In the genomic region with DNA sequence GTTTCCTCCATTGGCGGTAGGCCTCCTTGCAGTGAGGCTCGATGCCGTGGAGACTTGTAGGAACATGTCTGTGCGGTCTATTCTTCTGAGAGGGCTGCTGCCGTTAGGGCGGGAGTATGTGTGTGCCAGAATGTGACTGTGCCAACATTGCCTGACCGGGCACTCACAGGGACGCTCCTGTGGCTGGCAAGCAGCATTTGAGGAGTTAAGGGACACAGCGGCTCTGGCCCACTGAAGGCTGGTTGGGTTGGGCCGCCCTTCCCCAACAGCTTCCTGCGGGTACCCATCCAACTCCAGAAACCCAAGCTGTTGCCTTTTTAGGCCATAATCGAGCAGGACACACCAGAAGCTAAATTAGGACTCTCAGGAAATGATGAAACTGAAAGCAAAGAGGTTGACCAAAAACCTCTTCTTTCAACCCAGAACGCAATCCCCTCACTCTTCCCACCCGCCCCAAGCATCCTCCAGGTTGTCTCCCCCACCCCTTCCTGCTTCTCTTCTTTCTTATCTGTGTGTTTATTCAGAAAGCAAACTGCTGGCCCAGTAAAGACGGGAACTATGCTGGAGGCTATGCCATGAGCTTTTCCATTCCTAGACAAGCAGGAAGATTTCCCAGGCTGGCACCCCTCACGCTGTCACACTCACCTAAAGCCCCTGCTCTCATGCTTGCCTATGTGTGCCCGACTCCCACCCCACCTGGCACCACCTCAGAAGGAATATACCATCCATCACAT, we compare ENCODE assay signal across 8 mouse cellular contexts. TPM values are rescaled to one million over a fixed set of nuclear protein-coding genes. Genes with fewer than 3 reads are reported as not detected.
DNase-seq lines count a peak whose midpoint lies in the region; ATAC-seq and TF ChIP-seq lines count a peak whose summit lies in the region.

No protein-coding gene starts in this region.

- TF ChIP-seq EP300 in CH12.LX (IDR thresholded peaks at IDR 0.05; ENCODE audit: low read length) = peak; percentile 47

- peaks cover 66 to 99% of the 10 kb centered on the region in 2 experiments for H3K4me1 ChIP-seq in CH12.LX (ENCODE audit: control insufficient read depth in 1 of 2, insufficient read depth in 2 of 2)
- peaks cover 41% of the 10 kb centered on the region for H3K4me1 ChIP-seq in embryonic facial prominence, embryonic 14.5 days (ENCODE audit: control insufficient read depth, insufficient read depth, low read length)
- H3K4me1 ChIP-seq in lung, embryonic 14.5 days (ENCODE audit: insufficient read depth) = peaks cover 35% of the 10 kb centered on the region

- peaks cover 24 to 68% of the 10 kb centered on the region in 2 experiments for H3K36me3 ChIP-seq in CH12.LX (replicated peaks in 1 of 2; ENCODE audit: control insufficient read depth in 1 of 2, insufficient read depth in 1 of 2, low read length in 1 of 2)
- peaks cover 18% of the 10 kb centered on the region for H3K36me3 ChIP-seq in embryonic facial prominence, embryonic 14.5 days (ENCODE audit: control insufficient read depth, insufficient read depth, low read length)
- H3K36me3 ChIP-seq in lung, embryonic 14.5 days (ENCODE audit: insufficient read depth) = peaks cover 34% of the 10 kb centered on the region

- no peak for TF ChIP-seq CTCF in CH12.LX (conservative IDR thresholded peaks at IDR 0.05 in 1 of 2, IDR thresholded peaks at IDR 0.05 in 1 of 2; ENCODE audit: low read depth in 2 of 2, low read length in 2 of 2)
- TF ChIP-seq CTCF in lung, embryonic 14.5 days (IDR thresholded peaks at IDR 0.05; ENCODE audit: low read depth) = no peak

- in situ Hi-C loops in CH12.LX (cut with MboI; ENCODE audit: low pct_ligation_motif_present, low pct_unique_long_range_greater_than_20kb, low sequenced_read_pairs) = no loop called here

- H3K4me2 ChIP-seq in CH12.LX (ENCODE audit: insufficient read depth, low read depth, poor library complexity, severe bottlenecking) = peak overlapping the region; percentile 80
- H3K4me2 ChIP-seq in embryonic facial prominence, embryonic 14.5 days (ENCODE audit: low read depth, low read length) = peak overlapping the region; percentile 13; the same call in 1 of the 2 replicates
- H3K4me2 ChIP-seq in lung, embryonic 14.5 days = peak overlapping the region; percentile 12; the same call in 1 of the 2 replicates

- WGBS in embryonic facial prominence, embryonic 14.5 days = 61% methylated on average over 17 of the region's 17 CpGs
- WGBS in lung, embryonic 14.5 days = 48% methylated on average over 17 of the region's 17 CpGs

- H3K9ac ChIP-seq in CH12.LX (ENCODE audit: insufficient read depth, low read depth) = peak overlapping the region; percentile 52
- H3K9ac ChIP-seq in embryonic facial prominence, embryonic 14.5 days (ENCODE audit: low read depth, low read length) = 0 out of 2 replicates have a peak overlapping the region, but pooled peaks have one; percentile 14
- H3K9ac ChIP-seq in lung, embryonic 14.5 days = peak overlapping the region; percentile 38

- DNase-seq in frontal cortex, postnatal 14 days (ENCODE audit: low spot score in 2 of 2) = no peak
- DNase-seq in CH12.LX (ENCODE audit: extremely low read depth) = no peak
- peak; percentile 74 for DNase-seq in embryonic facial prominence, embryonic 14.5 days (ENCODE audit: low spot score)
- no peak for DNase-seq in lung, embryonic 14.5 days
- DNase-seq in embryo, embryonic 10 days (ENCODE audit: low spot score) = no peak

- dilution Hi-C loops in CH12.LX (cut with MboI; ENCODE audit: extremely low pct_ligation_motif_present, extremely low pct_unique_long_range_greater_than_20kb, low sequenced_read_pairs) = no loop called here

- H3K4me3 ChIP-seq in CH12.LX (replicated peaks in 1 of 3; ENCODE audit: low read depth in 2 of 3, low read length in 2 of 3, poor library complexity in 1 of 3) = peak overlapping the region in 2 of 3 experiments; percentile 21 to 34
- no peak overlapping the region for H3K4me3 ChIP-seq in embryonic facial prominence, embryonic 14.5 days (ENCODE audit: low read depth, low read length)
- no peak overlapping the region for H3K4me3 ChIP-seq in lung, embryonic 14.5 days (ENCODE audit: low read depth, low read length)

- peak overlapping the region; percentile 99 for H3K27ac ChIP-seq in CH12.LX (ENCODE audit: insufficient read depth, low read depth)
- H3K27ac ChIP-seq in embryonic facial prominence, embryonic 14.5 days (replicated peaks; ENCODE audit: low read depth, low read length) = peak overlapping the region; percentile 65
- H3K27ac ChIP-seq in lung, embryonic 14.5 days (ENCODE audit: low read depth) = peak overlapping the region; percentile 79

- no peak; the same call in 1 of the 2 replicates for TF ChIP-seq RAD21 in CH12.LX (IDR thresholded peaks at IDR 0.05; ENCODE audit: low read depth, low read length)

- TF ChIP-seq POLR2A in CH12.LX (IDR thresholded peaks at IDR 0.05; ENCODE audit: low read depth, low read length) = peak; percentile 49; the same call in 1 of the 2 replicates

- H3K27me3 ChIP-seq in CH12.LX (replicated peaks) = no peaks in the 10 kb centered on the region
- H3K27me3 ChIP-seq in embryonic facial prominence, embryonic 14.5 days (replicated peaks; ENCODE audit: control insufficient read depth, insufficient read depth, low read length) = no peaks in the 10 kb centered on the region
- no peaks in the 10 kb centered on the region for H3K27me3 ChIP-seq in lung, embryonic 14.5 days (ENCODE audit: insufficient read depth, low read length)

- H3K79me2 ChIP-seq in CH12.LX (replicated peaks; ENCODE audit: control insufficient read depth, extremely low read depth, insufficient read depth, poor library complexity, severe bottlenecking) = peaks cover 94% of the 10 kb centered on the region

- peak; percentile 45; the same call in 1 of the 2 replicates for ATAC-seq in frontal cortex, adult (ENCODE audit: low TSS enrichment)
- peak; percentile 58 for ATAC-seq in embryonic facial prominence, embryonic 14.5 days (ENCODE audit: low read depth)
- ATAC-seq in hematopoietic stem cell, adult 5-6 weeks (replicated peaks in 1 of 2; ENCODE audit: insufficient read depth in 1 of 2, low FRiP score in 2 of 2, low TSS enrichment in 1 of 2, low read depth in 1 of 2, poor library complexity in 2 of 2, severe bottlenecking in 2 of 2) = peak; percentile 19 to 40
- 0 out of 2 replicates have a peak, but pooled peaks have one; percentile 17 for ATAC-seq in lung, embryonic 14.5 days (ENCODE audit: insufficient read depth)
- ATAC-seq in erythroid progenitor cell, adult 5-6 weeks (replicated peaks; ENCODE audit: low FRiP score, poor library complexity, severe bottlenecking) = no peak

- H3K9me3 ChIP-seq in CH12.LX (replicated peaks; ENCODE audit: low read length) = no peaks in the 10 kb centered on the region
- no peaks in the 10 kb centered on the region for H3K9me3 ChIP-seq in embryonic facial prominence, embryonic 14.5 days (ENCODE audit: control insufficient read depth, low read length)
- no peaks in the 10 kb centered on the region for H3K9me3 ChIP-seq in lung, embryonic 14.5 days (ENCODE audit: low read depth, low read length)

TF ChIP-seq in CH12.LX, 34 proteins besides CTCF, POLR2A, EP300 and RAD21 (continues in another document):
- TF ChIP-seq SIN3A (IDR thresholded peaks at IDR 0.05; ENCODE audit: low read length) (peak; percentile 51; the same call in 1 of the 2 replicates), GABPA (IDR thresholded peaks at IDR 0.05; ENCODE audit: insufficient replicate concordance, low read depth, low read length) (no peak), MAFK (IDR thresholded peaks at IDR 0.05; ENCODE audit: insufficient replicate concordance, low read length) (no peak), ZMIZ1 (IDR thresholded peaks at IDR 0.05; ENCODE audit: low read depth, low read length) (no peak), PAX5 (IDR thresholded peaks at IDR 0.05; ENCODE audit: low read length) (no peak), CHD2 (IDR thresholded peaks at IDR 0.05; ENCODE audit: low read length) (peak; percentile 32; the same call in 1 of the 2 replicates), POLR2AphosphoS2 (IDR thresholded peaks at IDR 0.05; ENCODE audit: low read depth, low read length) (no peak), TCF12 (IDR thresholded peaks at IDR 0.05; ENCODE audit: low read depth, low read length) (0 out of 2 replicates have a peak, but pooled peaks have one; percentile 20), JUND (conservative IDR thresholded peaks at IDR 0.05; ENCODE audit: low read depth, low read length) (no peak), TBP (conservative IDR thresholded peaks at IDR 0.05; ENCODE audit: low read depth, low read length) (0 out of 2 replicates have a peak, but pooled peaks have one; percentile 50), MEF2A (IDR thresholded peaks at IDR 0.05; ENCODE audit: borderline replicate concordance, low read depth, low read length) (peak; percentile 98), SMC3 (IDR thresholded peaks at IDR 0.05; ENCODE audit: low read depth, low read length) (peak; percentile 2; the same call in 1 of the 2 replicates), JUN (IDR thresholded peaks at IDR 0.05; ENCODE audit: insufficient read depth, low read depth, low read length) (no peak), RCOR1 (conservative IDR thresholded peaks at IDR 0.05; ENCODE audit: low read depth, low read length) (no peak; the same call in 1 of the 2 replicates), ETS1 (conservative IDR thresholded peaks at IDR 0.05; ENCODE audit: low read depth, low read length) (peak; percentile 77), UBTF (IDR thresholded peaks at IDR 0.05; ENCODE audit: low read depth, low read length) (no peak)

RNA-seq across cellular contexts. Expression of a gene that starts 25.9 kb away (rescaled TPM):
- total RNA-seq in CH12.LX (2012; rRNA removed) (128 and 146 TPM in 2 replicates), CH12.LX (2014; rRNA removed) (43.8 and 46.4 TPM in 2 replicates)
- polyA plus RNA-seq in CH12.LX (2012; ENCODE audit: insufficient read length, low read depth) = 165 and 178 TPM in 2 replicates
- polyA plus RNA-seq in embryonic facial prominence, embryonic 14.5 days (2014; fragmentation: Nextera tagmentation; extraction: Ambion mirVana) = 48.8 and 53.7 TPM in 2 replicates
- total RNA-seq in hematopoietic stem cell, adult 5-6 weeks (2017) = 302 and 384 TPM in 2 replicates
- 86.6 and 87.5 TPM in 2 replicates for polyA plus RNA-seq in lung, embryonic 14.5 days (2014; fragmentation: Nextera tagmentation; extraction: Ambion mirVana)
- total RNA-seq in erythroid progenitor cell, adult 5-6 weeks (2015; ENCODE audit: low replicate concordance) = 104 and 105 TPM in 2 replicates
- total RNA-seq in erythroid progenitor cell, adult 5-6 weeks (2017; ENCODE audit: low replicate concordance) = 198 and 213 TPM in 2 replicates

RNA-seq across cellular contexts. Expression of a gene that starts 59.2 kb away (rescaled TPM):
- 0.17 TPM in 1 of 2 replicates, not detected in the other for total RNA-seq in CH12.LX (2012; rRNA removed)
- 0.15 and 0.84 TPM in 2 replicates for total RNA-seq in CH12.LX (2014; rRNA removed)
- 0.14 and 0.50 TPM in 2 replicates for polyA plus RNA-seq in CH12.LX (2012; ENCODE audit: insufficient read length, low read depth)
- polyA plus RNA-seq in embryonic facial prominence, embryonic 14.5 days (2014; fragmentation: Nextera tagmentation; extraction: Ambion mirVana) = not detected in 2 replicates
- total RNA-seq in hematopoietic stem cell, adult 5-6 weeks (2017) = 0.75 and 1.7 TPM in 2 replicates
- polyA plus RNA-seq in lung, embryonic 14.5 days (2014; fragmentation: Nextera tagmentation; extraction: Ambion mirVana) = not detected in 2 replicates
- total RNA-seq in erythroid progenitor cell, adult 5-6 weeks (2015; ENCODE audit: low replicate concordance) = 160 and 228 TPM in 2 replicates
- total RNA-seq in erythroid progenitor cell, adult 5-6 weeks (2017; ENCODE audit: low replicate concordance) = 210 and 246 TPM in 2 replicates

Comparison
In these comparisons a context has a peak if more than half of its experiments do, and no peak if none do; other contexts are left out.
1. H3K4me2 ChIP-seq: peak in every context shown above with its lines; median percentile 80 in CH12.LX; 13 in embryonic facial prominence, embryonic 14.5 days; 12 in lung, embryonic 14.5 days.
2. H3K4me3 ChIP-seq: peak in CH12.LX (2 of 3); none in embryonic facial prominence, embryonic 14.5 days (single experiment) and lung, embryonic 14.5 days (single experiment).
3. RNA of a gene that starts 59.2 kb away (total RNA-seq): 160 to 246 TPM in erythroid progenitor cell, adult 5-6 weeks; 0.75 to 1.7 TPM in hematopoietic stem cell, adult 5-6 weeks and 0.15 to 0.84 TPM in CH12.LX; every median in the first group is over 10 times any median in the second.
4. Peak in every context shown above with its lines, with median percentiles within 50 percentile points of each other: H3K27ac ChIP-seq and H3K9ac ChIP-seq.